Mouse (Mus musculus): ENCODE measurements around the gene Map3k10. TPM values are rescaled to one million over a fixed set of nuclear protein-coding genes. Genes with fewer than 3 reads are reported as not detected.

The Map3k10 gene
- total RNA-seq (2015; ENCODE audit: low replicate concordance), result 1.0 TPM in 1 of 2 replicates, not detected in the other
- total RNA-seq (2017; ENCODE audit: low replicate concordance), result 0.77 and 0.98 TPM in 2 replicates

DNA sequence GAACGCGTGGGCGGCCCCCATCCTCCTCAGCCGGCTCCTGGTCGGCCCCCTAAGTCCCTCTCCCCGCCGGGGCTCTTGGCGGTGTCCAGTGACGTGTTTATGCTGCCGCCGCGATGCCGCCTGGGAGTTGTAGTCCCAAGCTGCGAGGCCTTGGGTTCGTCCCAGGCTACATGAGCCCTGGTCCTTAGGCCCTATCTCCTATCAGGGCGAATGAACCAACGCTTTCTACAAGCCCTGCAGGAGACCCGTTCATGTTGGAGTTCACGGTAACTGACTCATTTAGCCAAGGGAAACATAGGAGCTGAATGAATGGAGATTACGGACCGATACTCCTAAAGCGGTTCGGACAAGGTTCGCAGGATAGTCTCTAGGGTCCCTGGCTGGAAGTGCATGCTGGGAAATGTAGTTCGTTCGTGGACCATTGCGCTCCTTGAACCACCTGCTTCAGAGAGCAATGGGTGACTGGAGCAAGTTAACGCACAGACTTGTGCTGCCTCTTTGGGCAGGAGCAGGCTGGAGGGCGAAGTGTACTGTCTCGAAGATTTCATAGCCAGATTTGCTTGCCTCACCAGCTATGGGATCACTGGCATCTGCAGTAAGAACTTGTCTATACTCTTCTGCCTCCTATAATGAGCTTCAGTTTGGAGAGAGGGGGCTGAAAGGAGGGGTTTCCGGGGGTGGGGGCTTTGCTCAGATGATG, at the start of gene Map3k10:
Map3k10 (minus strand) TSS at position 77 of the 700 bp plus-strand sequence.
- peak; percentile 92 for ATAC-seq (replicated peaks; ENCODE audit: low FRiP score, poor library complexity, severe bottlenecking)

DNA sequence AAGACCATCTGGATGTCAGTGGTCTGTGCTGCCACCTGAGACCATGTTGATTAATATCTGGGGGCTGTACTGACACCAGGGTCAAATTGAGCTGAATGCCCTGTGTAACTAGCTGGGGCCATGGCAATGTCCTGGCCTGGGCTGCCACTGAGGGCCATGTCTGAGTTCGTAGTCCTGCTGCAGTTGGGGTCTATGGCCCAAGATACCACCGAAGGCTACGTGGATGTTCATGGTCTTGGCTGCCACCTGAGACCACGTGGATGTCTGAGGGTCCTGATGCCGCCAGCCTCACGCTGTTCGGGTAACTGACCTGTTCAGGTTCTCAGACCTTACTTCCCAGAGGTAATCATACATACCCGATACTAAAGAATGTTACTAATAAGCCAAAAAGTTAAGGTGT, 47.6 kb upstream of the Map3k10 start:
- no peak for ATAC-seq (replicated peaks; ENCODE audit: low FRiP score, poor library complexity, severe bottlenecking)

DNA sequence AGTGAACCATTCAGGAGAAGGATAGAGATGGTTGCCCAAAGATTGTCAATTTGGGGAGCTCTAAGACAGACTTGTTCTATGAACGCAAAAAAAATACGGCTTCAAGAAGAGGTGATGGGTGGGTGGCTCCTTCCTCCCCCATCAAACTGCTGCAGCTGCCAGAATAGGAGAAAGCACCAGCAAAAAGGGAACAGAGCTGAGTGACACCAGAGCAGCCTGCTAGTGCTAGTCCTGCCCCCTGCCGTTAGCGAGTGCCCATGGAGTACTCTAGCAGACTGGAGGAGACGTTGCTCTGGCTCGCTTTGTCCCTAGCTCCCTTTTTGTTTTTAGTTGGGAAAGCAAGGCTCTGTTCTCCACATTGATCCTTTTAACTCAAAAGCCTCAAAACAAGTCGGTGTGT, 36.0 kb upstream of the Map3k10 start:
- ATAC-seq (replicated peaks; ENCODE audit: low FRiP score, poor library complexity, severe bottlenecking), result no peak

DNA sequence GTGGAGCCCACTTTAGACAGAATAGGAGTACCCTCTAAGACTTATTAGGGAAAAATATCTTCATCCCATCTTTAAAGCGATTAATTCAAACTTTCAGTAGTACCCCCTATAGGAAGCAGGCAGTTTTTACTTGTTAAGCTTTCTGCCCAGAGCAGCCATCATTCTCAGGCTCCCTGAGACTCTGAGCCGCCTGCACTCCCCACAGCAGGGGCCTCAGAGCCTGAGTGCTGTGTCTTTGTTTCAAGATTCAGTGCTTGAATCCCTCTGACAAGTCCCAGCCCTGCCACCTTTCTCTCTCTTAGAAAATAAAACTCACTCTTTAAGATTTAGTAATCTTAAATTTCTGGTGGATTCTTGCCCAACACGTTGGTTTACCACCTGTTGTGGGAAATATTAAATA, 22.3 kb upstream of the Map3k10 start:
- no peak for ATAC-seq (replicated peaks; ENCODE audit: low FRiP score, poor library complexity, severe bottlenecking)

DNA sequence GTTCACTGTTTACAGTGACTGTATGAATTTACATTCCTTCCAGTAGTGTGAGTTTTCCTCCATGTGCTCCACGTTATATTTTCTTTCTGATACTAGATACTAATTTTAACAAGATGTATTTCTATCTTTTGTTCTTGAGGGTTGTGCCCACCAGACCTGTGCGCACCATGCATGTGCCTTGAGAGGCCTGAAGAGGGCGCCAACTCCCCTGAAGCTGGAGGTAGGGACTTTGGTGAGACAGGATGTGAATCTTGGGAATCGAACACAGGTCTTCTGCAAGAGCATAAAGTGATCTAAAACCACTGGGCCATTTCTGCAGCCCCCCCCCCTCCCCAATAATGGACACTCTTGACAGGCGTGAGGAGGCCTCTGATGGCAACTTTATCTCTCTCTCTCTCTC, 16.7 kb upstream of the Map3k10 start:
- no peak for ATAC-seq (replicated peaks; ENCODE audit: low FRiP score, poor library complexity, severe bottlenecking)

DNA sequence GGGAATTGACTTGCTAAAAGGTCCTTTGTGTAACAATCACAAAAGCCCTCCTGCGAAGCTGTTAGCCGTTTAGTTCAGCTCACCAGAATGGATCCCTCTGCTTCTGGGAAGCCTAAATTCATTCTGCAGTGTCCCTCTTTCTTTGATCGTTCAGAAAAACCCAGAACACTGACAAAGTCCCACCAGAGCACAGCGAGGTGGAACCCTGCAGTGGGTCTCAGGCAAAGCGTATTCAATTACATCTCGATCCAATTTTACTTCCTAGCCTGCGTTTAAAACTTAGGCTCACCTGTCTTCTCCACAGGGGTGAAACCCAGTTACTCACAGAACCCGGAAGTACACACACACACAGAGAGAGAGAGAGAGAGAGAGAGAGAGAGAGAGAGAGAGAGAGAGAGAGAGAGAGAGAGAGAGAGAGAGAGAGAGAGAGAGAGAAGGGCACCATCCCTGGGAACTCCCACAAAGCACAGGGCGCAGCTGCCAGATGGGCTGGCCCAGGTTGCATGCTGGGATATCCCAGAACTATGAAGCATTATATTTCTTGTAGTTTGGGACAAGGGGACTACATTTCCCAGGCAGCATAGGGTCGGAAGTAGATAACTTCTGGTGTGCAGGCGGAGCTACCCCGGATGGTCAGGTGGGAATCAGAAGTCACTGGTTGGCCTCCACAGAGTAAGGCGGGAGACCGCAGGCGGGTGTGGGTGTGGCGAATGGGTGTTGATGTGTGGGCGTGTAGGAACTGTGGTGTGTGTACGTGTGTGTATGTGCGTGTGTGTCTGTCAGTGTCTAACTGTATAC, 14.6 kb upstream of the Map3k10 start, which contains the start of gene Zfp607b:
Zfp607b (plus strand) TSS at position 526 of the 798 bp plus-strand sequence.
- peak; percentile 98 for ATAC-seq (replicated peaks; ENCODE audit: low FRiP score, poor library complexity, severe bottlenecking)

DNA sequence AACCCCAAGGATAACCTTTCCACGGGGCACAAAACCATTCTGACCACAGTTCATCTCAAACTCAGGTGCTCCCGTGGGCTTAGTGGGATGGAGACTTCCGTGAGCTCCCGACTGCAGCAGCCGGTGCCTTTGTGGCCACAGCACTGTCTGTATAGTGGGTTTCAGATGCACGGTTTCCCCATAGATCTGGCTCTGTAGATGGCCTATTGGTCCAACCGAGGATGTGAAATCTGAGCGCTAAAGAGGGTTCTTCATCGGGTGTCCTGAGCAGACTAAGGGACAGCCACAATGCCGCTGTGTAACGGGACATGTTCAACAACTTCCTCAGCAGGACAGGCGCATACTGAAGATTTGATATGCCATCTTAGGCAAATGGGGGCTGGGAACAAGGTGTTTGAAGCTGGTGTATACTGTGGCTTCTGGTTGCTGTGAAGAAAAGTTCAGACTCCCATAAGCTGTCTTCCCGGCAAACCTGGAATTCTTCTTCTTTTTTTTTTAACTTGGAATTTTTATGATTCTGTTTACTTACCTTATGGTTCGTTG, 13.9 kb upstream of the Map3k10 start:
- no peak for ATAC-seq (replicated peaks; ENCODE audit: low FRiP score, poor library complexity, severe bottlenecking)

DNA sequence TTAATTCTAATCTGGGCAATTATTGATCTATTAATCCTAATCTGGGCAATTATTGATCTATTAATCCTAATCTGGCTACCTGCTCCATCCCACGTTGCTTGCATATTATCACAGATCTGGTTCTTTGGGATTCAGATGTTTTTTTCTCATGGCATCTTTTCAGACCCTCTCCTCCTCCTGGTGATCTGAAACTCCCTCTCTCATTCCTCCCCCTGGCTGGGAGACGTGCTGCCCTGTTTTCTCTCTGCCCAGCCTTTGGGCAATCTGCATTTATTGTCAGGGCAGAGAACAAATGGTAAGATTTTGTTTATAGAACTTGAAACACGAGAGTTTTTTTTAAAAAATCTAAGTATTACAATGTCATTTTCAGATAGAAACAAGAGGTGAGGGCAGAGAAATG, 13.4 kb upstream of the Map3k10 start:
- ATAC-seq (replicated peaks; ENCODE audit: low FRiP score, poor library complexity, severe bottlenecking), result no peak

DNA sequence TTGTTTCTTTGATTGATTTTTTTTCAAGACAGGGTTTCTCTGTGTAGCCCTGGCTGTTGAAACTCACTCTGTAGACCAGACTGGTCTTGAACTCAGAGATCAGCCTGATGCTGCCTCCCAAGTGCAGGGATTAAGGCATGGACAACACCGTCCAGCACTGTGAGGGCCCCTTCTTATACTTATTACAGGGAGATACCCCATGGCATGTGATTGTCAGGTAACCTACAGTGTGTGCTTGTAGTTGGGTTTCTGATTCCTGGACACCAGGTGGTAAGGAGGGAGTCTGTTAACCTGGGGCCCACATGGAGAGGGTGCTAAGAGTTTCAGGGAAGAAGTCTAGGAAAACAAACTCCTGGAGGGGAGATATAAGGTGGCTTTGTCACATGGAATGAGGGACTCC, 12.6 kb upstream of the Map3k10 start:
- ATAC-seq (replicated peaks; ENCODE audit: low FRiP score, poor library complexity, severe bottlenecking), result no peak

DNA sequence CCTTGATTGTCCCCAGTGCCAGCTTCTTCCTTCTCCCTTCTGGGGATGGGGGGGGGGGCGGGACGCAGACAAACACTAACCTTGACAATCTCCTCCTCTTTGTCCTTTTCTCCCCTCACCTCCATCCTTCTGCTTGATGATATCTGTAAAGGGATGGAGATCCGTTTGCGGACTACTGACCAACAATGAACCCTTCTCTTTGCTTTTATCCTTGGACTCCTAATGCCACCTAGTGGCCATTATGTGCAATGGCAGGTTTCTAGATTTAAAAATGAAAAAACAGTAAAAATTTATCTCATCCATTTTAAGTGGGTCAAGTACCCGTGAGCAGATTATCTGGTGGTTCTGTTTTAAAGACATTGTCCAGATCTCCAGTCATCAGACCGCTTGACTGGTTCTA, 11.3 kb upstream of the Map3k10 start:
- no peak for ATAC-seq (replicated peaks; ENCODE audit: low FRiP score, poor library complexity, severe bottlenecking)

DNA sequence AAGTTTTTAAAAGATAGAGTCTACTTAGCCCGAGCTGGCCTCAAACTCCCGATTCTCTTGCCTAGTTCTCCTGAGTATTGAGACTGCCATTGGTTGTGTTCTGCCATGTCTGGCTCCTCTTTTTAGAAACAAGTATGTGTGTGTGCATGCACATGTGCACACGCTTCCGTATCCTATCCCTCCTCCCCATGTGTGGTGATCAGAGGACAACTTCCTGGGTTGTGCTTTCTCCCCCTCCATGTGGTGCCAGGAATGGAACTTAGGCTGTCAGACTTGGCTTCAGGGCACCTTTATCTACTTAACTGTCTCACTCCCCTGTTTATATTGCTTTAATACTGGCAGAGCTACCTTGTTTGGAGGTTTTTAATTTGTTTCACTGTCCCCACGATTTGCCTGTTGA, 10.8 kb upstream of the Map3k10 start:
- no peak for ATAC-seq (replicated peaks; ENCODE audit: low FRiP score, poor library complexity, severe bottlenecking)

DNA sequence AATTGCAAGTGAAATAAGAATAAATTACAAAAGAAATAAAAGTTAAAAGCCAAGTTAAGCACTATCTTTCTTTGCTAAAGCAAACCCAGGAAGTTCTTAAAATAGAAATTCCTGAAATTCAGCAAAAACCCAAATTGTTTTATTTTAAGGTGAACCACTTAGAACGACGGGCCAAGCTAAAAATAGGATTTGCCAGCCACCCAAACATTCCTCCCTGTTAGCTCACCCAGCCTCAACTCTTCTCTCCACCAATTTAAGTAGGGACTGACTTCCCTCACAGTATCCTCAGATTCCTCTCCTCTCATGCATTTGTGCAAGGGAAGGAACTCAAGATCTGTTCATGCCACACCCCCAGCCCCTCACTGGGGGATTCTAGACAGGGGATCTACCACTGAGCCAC, 8.8 kb upstream of the Map3k10 start:
- no peak for ATAC-seq (replicated peaks; ENCODE audit: low FRiP score, poor library complexity, severe bottlenecking)

DNA sequence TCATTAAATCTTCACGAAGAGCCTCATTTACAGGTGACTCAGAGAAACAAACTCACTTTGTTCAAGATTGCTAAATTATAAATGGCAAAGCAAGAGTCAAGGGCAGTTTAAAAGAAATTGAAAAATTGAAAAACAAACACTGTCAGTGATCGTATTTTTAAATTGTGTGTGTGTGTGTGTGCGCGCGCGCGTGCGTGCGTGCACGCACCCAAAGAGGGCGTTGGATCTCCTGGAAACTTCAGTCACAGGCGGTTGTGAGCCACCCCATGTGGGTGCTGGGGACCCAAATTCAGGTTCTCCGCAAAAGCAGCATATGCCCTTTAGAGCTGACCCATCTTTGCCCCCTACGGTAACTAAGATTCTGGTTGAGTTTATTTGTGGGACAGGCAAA, 819 bp upstream of the Map3k10 start:
- ATAC-seq (replicated peaks; ENCODE audit: low FRiP score, poor library complexity, severe bottlenecking), result no peak

DNA sequence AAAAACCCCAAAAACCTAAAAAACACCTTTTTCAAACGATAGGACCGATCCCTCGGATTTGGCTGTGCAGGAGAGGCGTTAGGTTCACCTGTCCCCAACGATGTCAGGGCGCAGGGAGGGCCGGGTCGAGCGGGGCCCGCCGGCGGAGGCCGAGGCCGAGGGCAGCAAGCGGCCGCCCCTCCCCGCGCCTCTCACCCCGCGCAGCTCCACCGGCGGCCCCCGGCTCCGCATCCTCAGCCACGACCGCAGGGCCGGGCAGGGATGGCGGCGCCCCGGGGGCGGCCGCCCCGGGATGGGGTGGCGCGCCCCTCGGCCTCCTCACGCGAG, 240 bp downstream of the Map3k10 start:
- ATAC-seq (replicated peaks; ENCODE audit: low FRiP score, poor library complexity, severe bottlenecking), result no peak

DNA sequence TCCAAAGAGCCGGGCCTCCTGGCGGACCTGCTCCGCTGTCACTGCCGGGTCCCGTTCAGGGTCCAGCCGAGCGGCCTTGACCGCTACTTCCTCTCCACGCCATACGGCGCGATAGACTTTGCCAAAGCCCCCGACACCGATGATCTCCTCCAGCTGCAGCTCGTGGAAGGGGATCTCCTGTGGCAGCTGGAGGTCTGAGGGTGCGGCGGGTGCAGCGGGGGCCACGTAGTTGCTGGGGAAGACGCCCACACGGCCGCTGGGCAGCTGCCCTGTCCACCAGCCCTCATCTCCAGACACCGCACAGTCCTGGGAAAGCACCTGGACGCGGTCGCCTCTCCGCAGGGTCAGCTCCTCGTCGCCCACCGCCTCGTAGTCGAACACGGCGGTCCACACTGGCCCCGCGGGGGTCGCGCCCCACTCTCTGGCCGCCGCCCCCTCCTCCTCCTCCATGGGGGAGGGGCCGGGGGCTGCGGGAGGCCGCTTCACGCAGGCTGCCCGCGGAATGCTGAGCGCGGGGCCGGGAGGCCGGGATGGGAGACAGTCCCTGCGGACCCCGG, 745 bp downstream of the Map3k10 start:
- ATAC-seq (replicated peaks; ENCODE audit: low FRiP score, poor library complexity, severe bottlenecking), result no peak

DNA sequence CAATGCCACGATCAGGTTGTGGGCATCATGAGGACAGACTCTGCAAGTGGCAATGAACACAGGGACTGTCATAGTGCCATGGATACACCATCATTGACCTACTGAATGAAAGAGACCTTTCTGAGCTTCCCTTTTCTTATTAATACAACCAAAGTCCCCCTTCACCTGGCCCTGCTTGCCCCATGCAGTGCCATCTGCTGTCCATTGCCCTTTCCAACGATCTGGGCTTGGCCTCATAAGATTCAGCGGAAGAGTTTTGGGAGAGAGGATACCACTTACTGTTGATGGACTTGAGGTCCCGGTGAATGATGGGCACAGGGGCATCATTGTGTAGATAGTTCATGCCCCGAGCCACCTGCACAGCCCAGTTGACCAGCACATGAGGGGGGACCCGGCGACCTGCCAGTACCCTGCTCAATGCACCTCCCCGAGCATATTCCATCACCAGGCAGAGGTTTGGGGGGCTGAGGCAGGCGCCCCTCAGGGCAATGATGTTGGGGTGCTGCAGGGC, 1.3 kb downstream of the Map3k10 start:
- no peak for ATAC-seq (replicated peaks; ENCODE audit: low FRiP score, poor library complexity, severe bottlenecking)

DNA sequence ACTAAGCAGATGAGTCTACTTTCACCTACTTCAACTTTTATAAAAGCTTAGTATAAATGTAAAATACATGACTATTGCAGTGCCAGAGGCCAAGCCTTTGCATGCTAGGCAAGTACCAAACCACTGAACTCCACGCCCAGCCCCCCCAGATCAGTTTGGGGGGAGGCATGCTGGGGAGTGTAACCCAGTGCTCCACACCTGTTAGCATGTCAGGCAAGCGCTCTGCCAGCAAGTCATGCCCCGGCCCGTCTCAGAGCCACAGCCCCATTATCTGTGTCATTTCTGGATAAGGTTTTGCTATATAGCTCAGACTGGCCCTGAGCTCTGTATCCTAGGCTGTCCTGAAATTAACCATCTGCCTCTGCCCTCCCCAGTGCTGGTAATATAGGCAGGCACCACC, 12.4 kb downstream of the Map3k10 start:
- no peak for ATAC-seq (replicated peaks; ENCODE audit: low FRiP score, poor library complexity, severe bottlenecking)

DNA sequence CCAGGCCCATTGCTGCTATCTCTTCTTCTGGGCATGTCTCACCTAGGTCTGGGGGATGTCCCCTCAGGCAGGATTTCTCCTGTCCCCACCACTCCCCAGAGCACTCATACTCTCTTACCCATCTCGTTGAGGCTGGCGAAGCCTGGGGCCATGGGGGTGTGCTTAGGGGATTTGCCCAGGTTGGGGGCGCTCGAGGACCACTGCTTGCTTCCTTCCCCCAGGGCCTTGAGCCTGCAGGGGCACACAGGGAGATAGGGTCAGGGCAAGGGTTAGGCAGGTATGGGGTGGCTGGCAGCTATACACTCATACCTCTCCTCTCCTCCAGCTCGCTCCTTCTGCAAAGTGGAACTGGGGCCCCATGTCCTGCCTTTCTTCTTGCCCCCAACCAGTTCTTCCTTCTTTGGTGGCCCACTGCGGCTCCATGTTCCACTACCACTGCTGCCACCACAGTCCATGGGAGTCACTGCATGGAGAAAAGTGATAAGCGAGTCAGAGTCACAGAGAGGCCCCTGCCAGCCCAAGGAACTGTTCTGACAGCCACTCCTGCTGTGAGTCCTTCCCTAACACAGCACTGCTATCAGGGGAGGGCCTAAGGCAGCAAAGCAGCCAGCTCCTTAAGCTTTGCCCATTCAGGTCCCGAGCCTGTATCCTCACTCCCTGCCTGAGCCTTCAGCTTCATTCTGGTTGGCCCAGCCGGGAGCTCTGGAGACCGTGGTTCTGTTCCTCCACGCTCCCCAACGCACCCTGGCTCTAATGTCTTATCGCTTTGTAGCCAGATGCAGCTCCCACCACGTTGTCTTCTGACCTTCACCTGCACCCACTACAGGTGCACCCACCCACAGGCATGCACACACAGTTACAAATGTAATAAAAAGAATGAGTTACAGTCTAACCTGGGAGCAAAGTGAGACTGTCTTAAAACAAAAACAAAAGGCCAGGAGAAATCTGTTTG, 15.4 kb downstream of the Map3k10 start:
- no peak for ATAC-seq (replicated peaks; ENCODE audit: low FRiP score, poor library complexity, severe bottlenecking)

DNA sequence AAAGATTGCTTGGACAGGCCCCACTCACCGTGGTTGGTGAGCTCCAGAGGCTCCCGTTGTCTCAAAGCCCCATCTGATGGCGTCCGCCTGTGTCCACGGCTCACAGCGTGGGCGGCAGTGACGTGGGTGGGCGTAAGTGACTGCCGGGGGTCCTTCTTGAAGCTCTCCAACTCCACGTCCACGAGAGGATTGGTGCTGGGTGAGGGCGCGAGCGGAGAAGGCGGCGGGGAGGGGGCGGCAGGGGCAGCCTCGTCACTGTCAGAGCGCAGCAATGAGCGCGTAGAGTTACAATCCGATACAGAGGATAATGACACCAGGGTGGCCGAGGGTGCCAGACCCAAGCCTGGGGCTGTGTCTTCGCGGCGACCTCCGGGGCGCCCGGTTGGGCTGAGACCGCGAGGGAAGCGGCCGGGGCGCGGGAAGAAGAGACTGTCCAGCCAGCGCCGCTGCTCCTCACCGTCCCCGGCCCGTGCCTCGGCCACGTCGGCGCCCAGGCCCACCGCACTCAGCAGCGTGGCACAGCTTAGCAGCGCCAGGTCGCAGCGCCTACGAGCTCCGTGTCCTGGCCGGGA, 16.5 kb downstream of the Map3k10 start:
- no peak for ATAC-seq (replicated peaks; ENCODE audit: low FRiP score, poor library complexity, severe bottlenecking)

All from erythroblast, adult 5-6 weeks (primary cell).